Mouse (Mus musculus) E14TG2a.4 (cell line): ENCODE measurements at regions not wholly inside any gene's neighbourhood (a gene's known extent, or its start where the extent isn't known, plus 50 kb on each side); places are given as distances from the start of the nearest gene placed in this dataset.

Source experiments
- CTCF ChIP-seq: conservative IDR thresholded peaks from 2 replicates; pipeline ENCODE4 v1.5.1; 2014; ENCODE audit warnings: low read length
- NANOG ChIP-seq: IDR thresholded peaks from 2 replicates; pipeline ENCODE4 v1.6.1; 2014; ENCODE audit warnings: borderline replicate concordance, low read length, mixed read lengths
- POU5F1 ChIP-seq: IDR thresholded peaks from 2 replicates; pipeline ENCODE4 v1.6.1; 2014; ENCODE audit warnings: low read length, borderline replicate concordance

- TF ChIP-seq CTCF (no peak), NANOG (no peak), POU5F1 (no peak)
These were observed 376.6 kb downstream of the Tmem38b start for GRCm38 (mm10) chr4:54202440-54202839.
